Mouse (Mus musculus) heart, adult 2 months (tissue): ENCODE results near the gene Helb.

Source experiments
- CTCF ChIP-seq: fragments of 200-600 bp; IDR thresholded peaks from 2 replicates; pipeline ENCODE4 v1.8.1; 2022; ENCODE audit warnings: antibody characterized with exemption, mild to moderate bottlenecking, moderate library complexity
- EP300 ChIP-seq: fragments of 200-500 bp; IDR thresholded peaks from 2 replicates; pipeline ENCODE4 v1.6.1; 2011; ENCODE audit warnings: low read depth, low read length, control low read depth; ENCODE audit not compliant: insufficient read depth
- POLR2A ChIP-seq: fragments of 200-500 bp; IDR thresholded peaks from 2 replicates; pipeline ENCODE4 v1.6.1; 2011; ENCODE audit warnings: mild to moderate bottlenecking, low read depth, low read length, control low read depth; ENCODE audit not compliant: insufficient read depth

- TF ChIP-seq CTCF (no peak), POLR2A (no peak), EP300 (no peak)
Measured at GRCm38 (mm10) chr10:120044237-120044636, 68.5 kb downstream of the Helb start.
